Mouse (Mus musculus): Measurements from ENCODE around the gene Qrich2.

GRCm38 (mm10) chr11:116470896-116471295, 4.9 kb upstream of the Qrich2 start:
- TF ChIP-seq GATA1 (IDR thresholded peaks at IDR 0.05; ENCODE audit: borderline replicate concordance, low read length) (no peak), FLI1 (IDR thresholded peaks at IDR 0.05; ENCODE audit: low read length) (no peak)
